Mouse (Mus musculus): ENCODE measurements around the gene Rdm1. TPM values are rescaled to one million over a fixed set of nuclear protein-coding genes. Genes with fewer than 3 reads are reported as not detected.
"Not testable (repeated sequence)": the region's sequence is repeated elsewhere in the genome, so short reads cannot be mapped to it uniquely, and the experiment has no call there.

Gene Rdm1
- polyA plus RNA-seq, 1 experiment from 2014 or later = 53.1 TPM

- Histone ChIP-seq H3K9ac (ENCODE audit: low read length) (peak overlapping the region; percentile 68), H3K4me2 (ENCODE audit: low read depth, low read length) (peak overlapping the region; percentile 59), H3K27ac (ENCODE audit: low read length) (peak overlapping the region; percentile 87), H3K4me3 (ENCODE audit: low read length) (peak overlapping the region; percentile 39)
- under 1% methylated on average over 43 of the region's 56 CpGs for WGBS
- not testable (repeated sequence) for H3K9me3 ChIP-seq (replicated peaks; ENCODE audit: control insufficient read depth, low read length); H3K27me3 ChIP-seq (ENCODE audit: control insufficient read depth, insufficient read depth, low read length); H3K4me1 ChIP-seq (ENCODE audit: control insufficient read depth, insufficient read depth, low read length); H3K36me3 ChIP-seq (ENCODE audit: control insufficient read depth, insufficient read depth)
- peak; percentile 78 for ATAC-seq (replicated peaks; ENCODE audit: extremely low read depth, insufficient read depth, low FRiP score)
Measured at GRCm38 (mm10) chr11:101645411-101646282, 18.7 kb downstream of the Rdm1 start.

GRCm38 (mm10) chr11:101646283-101646794 lies 19.3 kb downstream of the Rdm1 start:
- H3K27ac ChIP-seq (ENCODE audit: low read length) = peak overlapping the region; percentile 87

GRCm38 (mm10) chr11:101647093-101647492 lies 20.1 kb downstream of the Rdm1 start:
- not testable (repeated sequence) for H3K9ac ChIP-seq (ENCODE audit: low read length); H3K27me3 ChIP-seq (ENCODE audit: control insufficient read depth, insufficient read depth, low read length); ATAC-seq (replicated peaks; ENCODE audit: extremely low read depth, insufficient read depth, low FRiP score); H3K4me1 ChIP-seq (ENCODE audit: control insufficient read depth, insufficient read depth, low read length); H3K9me3 ChIP-seq (replicated peaks; ENCODE audit: control insufficient read depth, low read length); H3K4me2 ChIP-seq (ENCODE audit: low read depth, low read length); H3K4me3 ChIP-seq (ENCODE audit: low read length); H3K27ac ChIP-seq (ENCODE audit: low read length); H3K36me3 ChIP-seq (ENCODE audit: control insufficient read depth, insufficient read depth)
- WGBS = 93% methylated on average over 10 of the region's 10 CpGs

More at GRCm38 (mm10) chr11:101646283-101646794, 19.3 kb downstream of the Rdm1 start:
- H3K9ac ChIP-seq (ENCODE audit: low read length) = peak overlapping the region; percentile 68
- H3K36me3 ChIP-seq (ENCODE audit: control insufficient read depth, insufficient read depth); H3K27me3 ChIP-seq (ENCODE audit: control insufficient read depth, insufficient read depth, low read length); ATAC-seq (replicated peaks; ENCODE audit: extremely low read depth, insufficient read depth, low FRiP score); H3K9me3 ChIP-seq (replicated peaks; ENCODE audit: control insufficient read depth, low read length); H3K4me1 ChIP-seq (ENCODE audit: control insufficient read depth, insufficient read depth, low read length): not testable (repeated sequence)
- peak overlapping the region; percentile 39 for H3K4me3 ChIP-seq (ENCODE audit: low read length)
- peak overlapping the region; percentile 59 for H3K4me2 ChIP-seq (ENCODE audit: low read depth, low read length)
- WGBS = 12% methylated on average over 14 of the region's 16 CpGs

GRCm38 (mm10) chr11:101656356-101656755 lies 29.4 kb downstream of the Rdm1 start:
- no peaks in the 10 kb centered on the region for H3K9me3 ChIP-seq (replicated peaks; ENCODE audit: control insufficient read depth, low read length)
- no peaks in the 10 kb centered on the region for H3K36me3 ChIP-seq (ENCODE audit: control insufficient read depth, insufficient read depth)
- WGBS = 87% methylated on average over 4 of the region's 4 CpGs
- H3K4me3 ChIP-seq (ENCODE audit: low read length) = no peak overlapping the region
- no peak overlapping the region for H3K4me2 ChIP-seq (ENCODE audit: low read depth, low read length)
- no peak for ATAC-seq (replicated peaks; ENCODE audit: extremely low read depth, insufficient read depth, low FRiP score)
- no peak overlapping the region for H3K9ac ChIP-seq (ENCODE audit: low read length)
- no peaks in the 10 kb centered on the region for H3K27me3 ChIP-seq (ENCODE audit: control insufficient read depth, insufficient read depth, low read length)
- no peak overlapping the region for H3K27ac ChIP-seq (ENCODE audit: low read length)
- H3K4me1 ChIP-seq (ENCODE audit: control insufficient read depth, insufficient read depth, low read length) = peaks cover 4% of the 10 kb centered on the region; the same call in 1 of the 2 replicates

GRCm38 (mm10) chr11:101657528-101657885 lies 30.5 kb downstream of the Rdm1 start:
- peak; percentile 33 for ATAC-seq (replicated peaks; ENCODE audit: extremely low read depth, insufficient read depth, low FRiP score)
- H3K4me1 ChIP-seq (ENCODE audit: control insufficient read depth, insufficient read depth, low read length) = peaks cover 4% of the 10 kb centered on the region; the same call in 1 of the 2 replicates
- no peaks in the 10 kb centered on the region for H3K36me3 ChIP-seq (ENCODE audit: control insufficient read depth, insufficient read depth)
- peak overlapping the region; percentile 41; the same call in 1 of the 2 replicates for H3K4me3 ChIP-seq (ENCODE audit: low read length)
- 6% methylated on average over 3 of the region's 3 CpGs for WGBS
- peak overlapping the region; percentile 80 for H3K9ac ChIP-seq (ENCODE audit: low read length)
- H3K9me3 ChIP-seq (replicated peaks; ENCODE audit: control insufficient read depth, low read length) = no peaks in the 10 kb centered on the region
- H3K4me2 ChIP-seq (ENCODE audit: low read depth, low read length) = peak overlapping the region; percentile 45
- no peaks in the 10 kb centered on the region for H3K27me3 ChIP-seq (ENCODE audit: control insufficient read depth, insufficient read depth, low read length)
- peak overlapping the region; percentile 94 for H3K27ac ChIP-seq (ENCODE audit: low read length)

- H3K9ac ChIP-seq (ENCODE audit: low read length) = peak overlapping the region; percentile 80
- H3K4me1 ChIP-seq (ENCODE audit: control insufficient read depth, insufficient read depth, low read length); H3K36me3 ChIP-seq (ENCODE audit: control insufficient read depth, insufficient read depth); H3K9me3 ChIP-seq (replicated peaks; ENCODE audit: control insufficient read depth, low read length); H3K27me3 ChIP-seq (ENCODE audit: control insufficient read depth, insufficient read depth, low read length): not testable (repeated sequence)
- H3K4me2 ChIP-seq (ENCODE audit: low read depth, low read length) = peak overlapping the region; percentile 45
- H3K4me3 ChIP-seq (ENCODE audit: low read length) = peak overlapping the region; percentile 41; the same call in 1 of the 2 replicates
- ATAC-seq (replicated peaks; ENCODE audit: extremely low read depth, insufficient read depth, low FRiP score) = peak; percentile 88
- H3K27ac ChIP-seq (ENCODE audit: low read length) = peak overlapping the region; percentile 94
- under 1% methylated on average over 38 of the region's 40 CpGs for WGBS
Measured at GRCm38 (mm10) chr11:101657886-101658750, 31.1 kb downstream of the Rdm1 start.

- peak overlapping the region; percentile 43; the same call in 1 of the 2 replicates for H3K9ac ChIP-seq (ENCODE audit: low read length)
- WGBS = 25% methylated on average over 10 of the region's 10 CpGs
Measured at GRCm38 (mm10) chr11:101658751-101659558, 32.0 kb downstream of the Rdm1 start.

GRCm38 (mm10) chr11:101661191-101661590 lies 34.2 kb downstream of the Rdm1 start:
- Histone ChIP-seq H3K4me1 (ENCODE audit: control insufficient read depth, insufficient read depth, low read length) (peaks cover 4% of the 10 kb centered on the region), H3K4me2 (ENCODE audit: low read depth, low read length) (no peak overlapping the region), H3K4me3 (ENCODE audit: low read length) (no peak overlapping the region), H3K27me3 (ENCODE audit: control insufficient read depth, insufficient read depth, low read length) (no peaks in the 10 kb centered on the region), H3K9me3 (replicated peaks; ENCODE audit: control insufficient read depth, low read length) (no peaks in the 10 kb centered on the region), H3K36me3 (ENCODE audit: control insufficient read depth, insufficient read depth) (no peaks in the 10 kb centered on the region), H3K9ac (ENCODE audit: low read length) (no peak overlapping the region), H3K27ac (ENCODE audit: low read length) (no peak overlapping the region)
- ATAC-seq (replicated peaks; ENCODE audit: extremely low read depth, insufficient read depth, low FRiP score) = no peak
- 53% methylated on average over 7 of the region's 7 CpGs for WGBS

More at GRCm38 (mm10) chr11:101658751-101659558, 32.0 kb downstream of the Rdm1 start:
- Histone ChIP-seq H3K4me2 (ENCODE audit: low read depth, low read length) (peak overlapping the region; percentile 28; the same call in 1 of the 2 replicates), H3K9me3 (replicated peaks; ENCODE audit: control insufficient read depth, low read length) (no peaks in the 10 kb centered on the region), H3K4me1 (ENCODE audit: control insufficient read depth, insufficient read depth, low read length) (peaks cover 4% of the 10 kb centered on the region; the same call in 1 of the 2 replicates), H3K27ac (ENCODE audit: low read length) (peak overlapping the region; percentile 89), H3K27me3 (ENCODE audit: control insufficient read depth, insufficient read depth, low read length) (no peaks in the 10 kb centered on the region), H3K36me3 (ENCODE audit: control insufficient read depth, insufficient read depth) (no peaks in the 10 kb centered on the region), H3K4me3 (ENCODE audit: low read length) (no peak overlapping the region)
- no peak for ATAC-seq (replicated peaks; ENCODE audit: extremely low read depth, insufficient read depth, low FRiP score)

All from heart, embryonic 16.5 days (tissue).